Mouse (Mus musculus) liver, embryonic 13.5 days (tissue): ENCODE results near the gene Hoxd3. TPM values are rescaled to one million over a fixed set of nuclear protein-coding genes. Genes with fewer than 3 reads are reported as not detected.

Experiments
- microRNA counts: library from miRNA; unstranded; fragments of <30 nt; microRNA quantifications from one replicate; lab custom pipeline; 2016
- microRNA-seq: library from miRNA; unstranded; fragments of <30 nt; microRNA quantifications from one replicate; pipeline ENCODE4, GENCODE M21; 2016
- polyA plus RNA-seq: library from polyadenylated mRNA; unstranded; fragments of >200 nt; fragmentation: Nextera tagmentation; extraction: Ambion mirVana; gene quantifications from 2 replicates; pipeline ENCODE4 v1.2.1, GENCODE M21; 2015

Gene Hoxd3
- polyA plus RNA-seq, 1 experiment from 2014 or later, result 0.16 TPM

MicroRNA genes within 50 kb of the gene (microRNA counts, 519-probe panel; counts per million panel counts)
- microRNA mmu-miR-10b (lab: Ali Mortazavi, UCI), result 114 counts per million

Small RNA genes lying within 50 kb of the gene (microRNA-seq; reads per million reads assigned to microRNA genes)
- gene Gm44463 (not detected), gene Mir10b (1,741 reads per million, percentile 81 among the genes with 10 or more reads in this experiment)

Other genes with a start within 250 kb of the Hoxd3 start
- gene Lnpk, start 132.5 kb upstream of the Hoxd3 start, polyA plus RNA-seq, result 21.5 and 28.8 TPM in 2 replicates
- gene Evx2, start 52.4 kb upstream of the Hoxd3 start, polyA plus RNA-seq, result not detected in 2 replicates
- not detected in 2 replicates for gene Hoxd13, start 43.6 kb upstream of the Hoxd3 start, polyA plus RNA-seq
- gene Hoxd12, start 36.9 kb upstream of the Hoxd3 start, polyA plus RNA-seq, result not detected in 2 replicates
- gene Hoxd11, start 32.4 kb upstream of the Hoxd3 start, polyA plus RNA-seq, result not detected in 2 replicates
- gene Hoxd10, start 20.0 kb upstream of the Hoxd3 start, polyA plus RNA-seq, result not detected in 2 replicates
- gene Hoxd9, start 14.2 kb upstream of the Hoxd3 start, polyA plus RNA-seq, result not detected in 2 replicates
- gene Hoxd8, start 7.3 kb upstream of the Hoxd3 start, polyA plus RNA-seq, result 0.08 and 0.10 TPM in 2 replicates
- gene Hoxd4, start within 50 bp of the Hoxd3 start, polyA plus RNA-seq, result not detected in 2 replicates
- not detected in 2 replicates for gene Gm28230, start 14.8 kb downstream of the Hoxd3 start, polyA plus RNA-seq
- not detected in 2 replicates for gene Hoxd1, start 51.1 kb downstream of the Hoxd3 start, polyA plus RNA-seq
- gene Mtx2, start 113.9 kb downstream of the Hoxd3 start, polyA plus RNA-seq, result 74.4 and 78.7 TPM in 2 replicates